Mouse (Mus musculus) hindbrain, embryonic 14.5 days (tissue): ENCODE results near the gene Hormad1. TPM values are rescaled to one million over a fixed set of nuclear protein-coding genes. Genes with fewer than 3 reads are reported as not detected.
"Not testable (repeated sequence)": the region's sequence is repeated elsewhere in the genome, so short reads cannot be mapped to it uniquely, and the experiment has no call there.

Experiments
- ATAC-seq: fragments of 200-750 bp; cut with Nextera tagmentation; 2 replicates; pipeline ENCODE4 v1.8.0; 2017; ENCODE audit warnings: moderate number of reproducible peaks, mild to moderate bottlenecking, moderate TSS enrichment, moderate library complexity; ENCODE audit not compliant: low FRiP score
- DNase-seq: peaks from one replicate; pipeline ENCODE4 v3.0.0-alpha.2; 2015; ENCODE audit warnings: low spot score
- H3K27ac ChIP-seq: fragments of 300-500 bp; sonication (generic); 2 replicates; pipeline ENCODE4 v1.5.1; 2014; ENCODE audit warnings: mild to moderate bottlenecking, moderate library complexity
- H3K27me3 ChIP-seq: fragments of 300-500 bp; sonication (generic); 2 replicates; pipeline ENCODE4 v1.6.1; 2014; ENCODE audit warnings: mild to moderate bottlenecking, low read length, mixed read lengths; ENCODE audit not compliant: control insufficient read depth, insufficient read depth
- H3K36me3 ChIP-seq: fragments of 300-500 bp; sonication (generic); replicated peaks from 2 replicates; pipeline ENCODE4 v1.6.1; 2014; ENCODE audit not compliant: control insufficient read depth, insufficient read depth
- H3K4me1 ChIP-seq: fragments of 300-500 bp; sonication (generic); replicated peaks from 2 replicates; pipeline ENCODE4 v1.6.1; 2014; ENCODE audit warnings: antibody characterized with exemption, low read length, mixed read lengths; ENCODE audit not compliant: control insufficient read depth, insufficient read depth
- H3K4me2 ChIP-seq: fragments of 300-500 bp; sonication (generic); replicated peaks from 2 replicates; pipeline ENCODE4 v1.6.1; 2014; ENCODE audit warnings: mild to moderate bottlenecking, moderate library complexity
- H3K4me3 ChIP-seq: fragments of 300-500 bp; sonication (generic); replicated peaks from 2 replicates; pipeline ENCODE4 v1.5.1; 2014; ENCODE audit warnings: mild to moderate bottlenecking, low read length
- H3K9ac ChIP-seq: fragments of 300-500 bp; sonication (generic); 2 replicates; pipeline ENCODE4 v1.6.1; 2014
- H3K9me3 ChIP-seq: fragments of 300-500 bp; sonication (generic); 2 replicates; pipeline ENCODE4 v1.6.1; 2016; ENCODE audit warnings: low read length; ENCODE audit not compliant: control insufficient read depth
- WGBS: fragments of 180-500 bp; shearing (Covaris S2); extraction: QIAGEN DNeasy Blood & Tissue Kit; methylation state at CpG from one replicate; pipeline ENCODE4 v1.1.7; 2014; 5-methylcytosine and 5-hydroxymethylcytosine counted together
- polyA plus RNA-seq: library from polyadenylated mRNA; unstranded; fragments of >200 nt; fragmentation: Nextera tagmentation; extraction: Ambion mirVana; gene quantifications from 2 replicates; pipeline ENCODE4 v1.2.1, GENCODE M21; 2014

Gene Hormad1
- polyA plus RNA-seq, 1 experiment from 2014 or later = not detected

DNA sequence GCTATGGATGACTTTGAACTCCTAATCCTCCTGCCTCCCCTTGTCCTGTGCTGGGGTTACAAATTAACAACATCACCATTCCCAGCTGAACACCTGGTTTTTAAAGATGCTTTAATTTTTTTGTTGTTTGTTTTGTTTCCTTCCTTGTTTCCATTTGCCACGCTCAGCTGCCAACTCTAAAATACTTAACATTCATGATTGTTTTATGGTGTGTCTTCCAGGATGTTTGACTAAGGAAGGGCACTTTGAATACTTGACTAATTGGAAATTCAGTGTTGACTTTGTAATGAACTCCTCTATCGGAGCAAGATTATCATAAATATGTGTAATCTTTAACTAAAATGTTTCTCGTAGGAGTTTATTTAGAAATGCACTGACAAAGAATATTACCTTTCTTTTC is 41.8 kb downstream of the Hormad1 start:
- Histone ChIP-seq H3K9ac (no peak overlapping the region), H3K4me2 (no peak overlapping the region), H3K4me3 (no peak overlapping the region), H3K4me1 (no peaks in the 10 kb centered on the region), H3K36me3 (peaks cover 31% of the 10 kb centered on the region), H3K9me3 (no peaks in the 10 kb centered on the region), H3K27ac (no peak overlapping the region), H3K27me3 (no peaks in the 10 kb centered on the region)
- ATAC-seq (no peak), DNase-seq (no peak)
- WGBS = 92% methylated on average over 3 of the region's 3 CpGs

DNA sequence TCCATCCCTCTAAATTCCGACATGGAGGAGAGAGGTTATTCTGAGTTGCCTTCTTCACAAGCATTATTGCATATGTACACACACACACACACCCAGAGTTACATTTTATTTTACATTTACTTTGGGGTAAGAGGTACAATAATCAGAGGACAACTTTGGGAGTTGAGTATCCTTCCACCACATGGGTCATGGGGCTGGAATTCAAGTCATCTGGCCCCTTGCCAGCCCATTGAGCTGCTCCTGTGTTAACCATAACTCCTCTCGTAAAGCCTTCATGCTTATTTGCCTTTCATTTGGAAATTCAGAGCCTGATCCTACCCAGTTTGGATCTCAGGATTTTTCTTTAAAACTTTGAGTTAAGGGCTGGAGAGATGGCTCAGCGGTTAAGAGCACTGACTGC is 46.6 kb downstream of the Hormad1 start:
- 82% methylated on average over 3 of the region's 3 CpGs for WGBS

DNA sequence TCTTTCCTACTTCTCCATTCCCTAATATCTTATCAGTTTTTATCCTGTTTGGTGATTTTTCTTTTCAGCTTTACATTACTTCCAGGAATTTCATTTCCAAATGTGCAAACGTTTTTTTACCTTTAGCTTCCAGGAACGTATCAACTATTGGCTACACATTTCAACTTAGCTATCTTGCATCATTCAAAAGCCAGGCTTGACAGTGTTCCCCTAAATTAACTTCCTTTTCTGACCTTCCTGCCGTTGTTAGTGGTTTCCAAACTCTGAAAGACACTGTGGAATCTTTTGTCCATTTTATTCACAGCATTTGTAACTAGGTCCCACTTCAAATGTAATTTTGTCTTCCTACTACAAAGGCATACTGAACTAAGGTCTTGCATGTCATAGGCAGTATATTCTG is 49.7 kb downstream of the Hormad1 start:
- WGBS = 81% methylated on average over 3 of the region's 3 CpGs
- no peak for ATAC-seq
- H3K4me3 ChIP-seq = no peak overlapping the region

More for the DNA sequence above, 46.6 kb downstream of the Hormad1 start:
- Histone ChIP-seq H3K27ac (no peak overlapping the region), H3K4me2 (no peak overlapping the region), H3K36me3 (peaks cover 52% of the 10 kb centered on the region), H3K27me3 (no peaks in the 10 kb centered on the region), H3K4me1 (no peaks in the 10 kb centered on the region), H3K4me3 (no peak overlapping the region), H3K9ac (no peak overlapping the region), H3K9me3 (no peaks in the 10 kb centered on the region)
- DNase-seq (no peak), ATAC-seq (no peak)

DNA sequence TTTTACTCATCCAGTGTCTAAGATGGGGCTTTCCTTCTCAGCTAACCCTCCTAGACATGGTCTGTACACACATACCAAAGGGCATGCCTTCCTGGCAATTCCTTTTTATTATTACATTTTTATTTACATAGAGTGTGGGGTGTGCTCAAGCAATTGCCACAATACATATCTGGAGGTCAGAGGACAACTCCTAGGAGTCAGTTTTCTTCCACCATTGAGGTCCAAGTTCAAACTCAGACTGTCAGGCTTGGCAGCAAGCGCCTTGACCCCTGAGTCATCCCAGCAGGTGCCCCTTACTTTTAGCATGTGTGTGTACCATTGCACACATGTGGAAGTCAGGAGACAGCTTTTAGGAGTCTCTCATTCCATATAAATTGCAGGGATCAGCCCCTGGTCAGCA is 54.5 kb downstream of the Hormad1 start:
- Histone ChIP-seq H3K9ac (no peak overlapping the region), H3K4me2 (no peak overlapping the region), H3K27me3 (no peaks in the 10 kb centered on the region), H3K27ac (no peak overlapping the region), H3K4me3 (no peak overlapping the region), H3K4me1 (no peaks in the 10 kb centered on the region), H3K9me3 (no peaks in the 10 kb centered on the region), H3K36me3 (peaks cover 59% of the 10 kb centered on the region)
- ATAC-seq (no peak), DNase-seq (no peak)
- WGBS = 97% methylated on average over 1 of the region's 1 CpGs

More for the DNA sequence above, 49.7 kb downstream of the Hormad1 start:
- Histone ChIP-seq H3K4me2 (no peak overlapping the region), H3K4me1 (no peaks in the 10 kb centered on the region), H3K27me3 (no peaks in the 10 kb centered on the region), H3K27ac (no peak overlapping the region), H3K36me3 (peaks cover 56% of the 10 kb centered on the region), H3K9me3 (no peaks in the 10 kb centered on the region), H3K9ac (no peak overlapping the region)
- no peak for DNase-seq

DNA sequence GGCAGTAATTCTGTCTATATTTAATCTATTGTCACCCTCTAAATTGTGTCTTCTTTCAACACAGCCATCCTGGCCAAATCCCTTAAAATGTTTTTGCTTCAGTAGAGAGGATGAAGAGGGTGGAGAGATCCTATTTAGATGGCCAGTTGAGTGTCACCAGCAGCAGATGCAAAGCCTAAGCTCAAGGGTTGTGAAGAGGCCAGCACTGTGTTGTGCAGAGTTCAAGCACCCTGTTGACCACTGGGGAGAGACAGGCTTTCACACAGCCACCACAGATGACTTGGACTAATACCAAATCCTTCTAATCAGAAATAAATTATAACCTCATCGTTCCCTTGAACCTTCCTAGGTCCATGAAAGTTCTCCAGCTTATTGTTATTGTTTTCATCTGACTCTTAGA is 59.0 kb downstream of the Hormad1 start:
- Histone ChIP-seq H3K9me3 (no peaks in the 10 kb centered on the region), H3K27me3 (no peaks in the 10 kb centered on the region), H3K9ac (no peak overlapping the region), H3K4me3 (no peak overlapping the region), H3K4me2 (no peak overlapping the region), H3K27ac (no peak overlapping the region), H3K4me1 (no peaks in the 10 kb centered on the region), H3K36me3 (peaks cover 53% of the 10 kb centered on the region)
- 96% methylated on average over 1 of the region's 1 CpGs for WGBS
- DNase-seq = no peak
- ATAC-seq = no peak

DNA sequence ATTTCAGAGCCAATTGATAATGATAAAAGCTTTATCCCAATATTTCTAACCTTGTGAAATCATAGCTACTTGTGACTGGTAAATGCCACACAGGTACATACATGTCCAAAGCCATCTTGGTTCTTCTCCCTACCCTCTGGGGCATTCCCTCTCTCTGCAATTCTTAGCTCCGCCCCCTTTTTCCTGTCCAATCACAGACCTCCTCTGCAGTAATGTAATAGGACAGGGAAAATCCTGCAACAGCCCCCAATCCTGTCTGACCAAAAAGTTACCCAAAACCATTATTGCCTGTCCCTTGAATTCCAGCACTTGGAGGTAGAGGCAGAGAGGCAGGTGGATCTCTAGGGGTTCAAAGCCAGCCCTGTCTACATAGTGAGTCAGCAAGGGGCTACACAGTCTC is 61.8 kb downstream of the Hormad1 start:
- no peak overlapping the region for H3K9ac ChIP-seq
- peaks cover 43% of the 10 kb centered on the region for H3K36me3 ChIP-seq
- H3K9me3 ChIP-seq = no peaks in the 10 kb centered on the region
- no peak overlapping the region for H3K4me3 ChIP-seq
- no peaks in the 10 kb centered on the region for H3K27me3 ChIP-seq
- no peak overlapping the region for H3K27ac ChIP-seq
- DNase-seq (no peak), ATAC-seq (no peak)
- H3K4me1 ChIP-seq = peaks cover 7% of the 10 kb centered on the region
- H3K4me2 ChIP-seq = no peak overlapping the region
- 87% methylated on average over 1 of the region's 1 CpGs for WGBS

DNA sequence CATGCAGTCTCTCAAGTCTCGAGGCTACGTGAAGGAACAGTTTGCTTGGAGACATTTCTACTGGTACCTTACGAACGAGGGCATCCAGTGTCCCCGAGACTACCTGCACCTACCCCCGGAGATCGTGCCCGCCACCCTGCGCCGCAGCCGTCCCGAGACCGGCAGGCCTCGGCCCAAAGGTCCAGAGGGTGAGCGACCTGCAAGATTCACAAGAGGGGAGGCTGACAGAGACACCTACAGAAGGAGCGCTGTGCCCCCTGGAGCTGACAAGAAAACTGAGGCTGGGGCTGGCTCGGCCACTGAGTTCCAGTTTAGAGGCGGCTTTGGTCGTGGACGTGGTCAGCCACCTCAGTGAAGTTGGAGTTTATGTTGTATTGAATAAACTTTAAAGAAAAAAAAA is 62.9 kb downstream of the Hormad1 start:
- H3K4me3 ChIP-seq, H3K4me2 ChIP-seq, ATAC-seq: not testable (repeated sequence)

DNA sequence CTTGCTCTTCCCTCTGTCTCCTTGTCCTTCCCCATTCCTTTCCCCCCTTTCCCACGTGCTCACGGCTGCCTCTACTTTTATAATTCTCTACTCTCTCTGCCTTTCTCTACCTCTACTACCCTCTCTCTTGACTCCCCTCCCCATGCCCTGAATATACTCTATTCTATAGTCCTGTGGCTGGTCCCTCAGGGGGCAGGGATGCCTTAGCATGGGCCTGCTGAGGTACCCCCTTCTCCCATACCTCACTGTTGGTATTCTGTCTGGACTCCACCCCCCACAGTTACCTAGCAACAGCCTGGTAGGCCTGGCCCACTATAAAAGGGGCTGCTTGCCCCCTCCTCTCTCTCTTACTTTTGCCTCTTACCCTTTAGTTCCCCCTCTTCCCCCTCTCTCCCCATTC is 64.1 kb downstream of the Hormad1 start:
- peaks cover 44% of the 10 kb centered on the region for H3K36me3 ChIP-seq
- no peak overlapping the region for H3K27ac ChIP-seq
- no peak overlapping the region for H3K4me2 ChIP-seq
- no peak for DNase-seq
- no peak for ATAC-seq
- WGBS = 44% methylated on average over 2 of the region's 2 CpGs
- no peaks in the 10 kb centered on the region for H3K9me3 ChIP-seq
- H3K9ac ChIP-seq = no peak overlapping the region
- no peak overlapping the region for H3K4me3 ChIP-seq
- H3K4me1 ChIP-seq = peaks cover 13% of the 10 kb centered on the region
- no peaks in the 10 kb centered on the region for H3K27me3 ChIP-seq

More for the DNA sequence above, 62.9 kb downstream of the Hormad1 start:
- H3K27me3 ChIP-seq, H3K9ac ChIP-seq, DNase-seq, H3K27ac ChIP-seq, H3K9me3 ChIP-seq: not testable (repeated sequence)
- 93% methylated on average over 20 of the region's 20 CpGs for WGBS
- peaks cover 43% of the 10 kb centered on the region for H3K36me3 ChIP-seq
- H3K4me1 ChIP-seq = peaks cover 13% of the 10 kb centered on the region

DNA sequence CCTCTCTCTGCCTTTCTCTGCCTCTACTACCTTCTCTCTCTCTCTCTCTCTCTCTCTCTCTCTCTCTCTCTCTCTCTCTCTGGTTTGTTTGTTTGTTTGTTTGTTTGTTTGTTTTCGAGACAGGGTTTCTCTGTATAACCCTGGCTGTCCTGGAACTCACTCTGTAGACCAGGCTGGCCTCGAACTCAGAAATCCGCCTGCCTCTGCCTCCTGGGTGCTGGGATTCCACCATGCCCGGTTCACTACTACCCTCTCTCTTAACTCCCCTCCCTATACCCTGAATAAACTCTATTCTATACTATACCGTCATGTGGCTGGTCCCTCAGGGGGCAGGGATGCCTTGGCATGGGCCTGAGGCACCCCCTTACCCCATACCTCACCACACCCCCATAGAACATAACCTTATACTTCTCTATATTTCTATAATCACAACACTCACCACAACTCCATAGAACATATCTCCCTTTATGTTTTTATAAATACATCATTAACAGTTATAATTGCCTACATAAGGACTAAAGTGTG is 64.6 kb downstream of the Hormad1 start:
- WGBS = 67% methylated on average over 5 of the region's 5 CpGs
- not testable (repeated sequence) for DNase-seq

More for the DNA sequence above, 64.6 kb downstream of the Hormad1 start:
- not testable (repeated sequence) for ATAC-seq, H3K9me3 ChIP-seq, H3K27me3 ChIP-seq
- peaks cover 13% of the 10 kb centered on the region for H3K4me1 ChIP-seq
- H3K27ac ChIP-seq = peak overlapping the region; percentile 79
- peak overlapping the region; percentile 48 for H3K4me3 ChIP-seq
- peak overlapping the region; percentile 55 for H3K4me2 ChIP-seq
- peak overlapping the region; percentile 53 for H3K9ac ChIP-seq
- H3K36me3 ChIP-seq = peaks cover 45% of the 10 kb centered on the region
